Mouse (Mus musculus) Patski (cell line): ENCODE measurements around the gene Lbh. TPM values are rescaled to one million over a fixed set of nuclear protein-coding genes. Genes with fewer than 3 reads are reported as not detected.

Experiments
- ATAC-seq: fragments of 100-300 bp; one replicate; pipeline ENCODE4 v1.8.0; 2021
- CTCF ChIA-PET: fragments of 350-600 bp; sonication (Branson Sonifier 250); formaldehyde crosslinking; loops from one replicate; lab custom pipeline; 2022; ENCODE audit warnings: inconsistent platforms; lab: Charles Lee
- POLR2A ChIA-PET: fragments of 350-600 bp; sonication (Branson Sonifier 250); formaldehyde crosslinking; loops from one replicate; lab custom pipeline; 2022; ENCODE audit warnings: antibody characterized with exemption, inconsistent platforms; lab: Charles Lee
- DNase-seq: peaks from one replicate; pipeline ENCODE4 v3.0.0-alpha.2; 2011; ENCODE audit warnings: low read depth, low spot score
- H3K27me3 ChIP-seq: fragments of 371-371 bp; one replicate; pipeline ENCODE4 v1.5.1; 2021
- CTCF ChIP-seq: fragments of 100-300 bp; IDR thresholded peaks from one replicate; pipeline ENCODE4 v1.5.1; 2021
- in situ Hi-C: fragments of 300-500 bp; cut with MboI; formaldehyde crosslinking; loops from 3 replicates; pipeline ENCODE4 v1.11.1; 2018; ENCODE audit warnings: low pct_unique_long_range_greater_than_20kb, mixed read lengths
- polyA plus RNA-seq: library from polyadenylated mRNA; unstranded; gene quantifications from one replicate; pipeline ENCODE4 v1.2.3, GENCODE M21; 2021

Lbh gene
- polyA plus RNA-seq, 1 experiment from 2014 or later, result 72.5 TPM

DNA sequence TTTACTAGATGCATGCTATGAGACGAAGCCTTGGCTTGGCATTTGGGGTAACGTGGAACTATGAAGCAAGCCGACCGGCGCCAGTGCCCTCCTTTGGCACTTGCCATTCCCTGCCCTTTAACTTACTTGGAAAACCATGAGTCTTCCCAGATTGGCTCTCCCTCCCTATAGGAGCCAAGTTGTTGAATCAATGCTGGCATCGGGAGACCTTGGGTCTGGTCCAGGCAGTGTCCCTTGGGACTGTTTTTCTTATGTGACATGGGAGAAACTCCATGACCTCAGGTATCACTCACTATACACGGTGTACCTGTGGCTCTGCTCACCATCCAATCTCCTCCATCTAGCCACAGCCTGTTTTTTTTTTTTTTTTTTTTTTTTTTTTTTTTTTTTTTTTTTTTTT lies 65.4 kb downstream of the Lbh start:
- TF ChIP-seq CTCF, result no peak
- ATAC-seq (no peak), DNase-seq (no peak)
- ChIA-PET CTCF (no interaction called here), POLR2A (interaction anchor here (1.2 kb wide), 1 partner anchor 23 kb away, joined by 4 read pairs; no protein-coding TSS in a partner anchor)
- no peaks in the 10 kb centered on the region for H3K27me3 ChIP-seq
- in situ Hi-C loops, result no loop called here

DNA sequence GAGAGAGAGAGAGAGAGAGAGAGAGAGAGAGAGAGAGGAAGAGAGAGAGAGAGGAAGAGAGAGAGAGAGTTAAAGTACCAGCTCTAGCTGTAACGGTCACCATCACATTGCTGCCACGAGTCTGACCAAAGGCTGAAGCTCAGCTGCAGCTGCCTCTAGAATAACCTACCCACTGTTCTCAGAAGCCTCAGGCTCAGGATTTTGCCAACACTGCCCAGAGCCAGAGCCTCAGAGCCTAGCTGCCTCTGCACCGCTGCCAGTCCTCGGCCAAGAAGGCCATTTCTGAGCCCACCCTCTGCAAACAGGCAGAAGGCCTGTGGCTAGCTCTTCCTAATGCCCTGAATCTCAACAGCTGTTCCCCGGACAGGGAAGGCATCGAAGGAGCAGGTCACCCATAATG lies 70.9 kb downstream of the Lbh start:
- no peak for DNase-seq
- in situ Hi-C loops, result no loop called here
- no peak for ATAC-seq
- TF ChIP-seq CTCF, result no peak
- CTCF ChIA-PET, result interaction anchor here (0.9 to 1.7 kb wide), 3 partner anchors 10 to 21 kb away, joined by 3 to 4 read pairs (median 3); no protein-coding TSS in a partner anchor
- POLR2A ChIA-PET, result interaction anchor here (0.7 kb wide), 1 partner anchor 10 kb away, joined by 4 read pairs; no protein-coding TSS in a partner anchor
- no peaks in the 10 kb centered on the region for H3K27me3 ChIP-seq

Other genes with a start within 250 kb of the Lbh start
- gene Ypel5, start 81.9 kb upstream of the Lbh start, polyA plus RNA-seq, result 42.7 TPM
- gene Lclat1, start 189.7 kb downstream of the Lbh start, polyA plus RNA-seq, result 22.5 TPM